Mouse (Mus musculus): Measurements from ENCODE around the gene Npas3. TPM values are rescaled to one million over a fixed set of nuclear protein-coding genes. Genes with fewer than 3 reads are reported as not detected.

Npas3 gene
- total and polyA plus RNA-seq, 2 experiments, result 0.04 TPM; not detected in 1

- WGBS, result 79% methylated on average over 3 of the region's 3 CpGs
- no peaks in the 10 kb centered on the region for H3K36me3 ChIP-seq (ENCODE audit: control insufficient read depth, insufficient read depth, low read length)
Observed at GRCm38 (mm10) chr12:53331800-53332199, 83.3 kb downstream of the Npas3 start.

GRCm38 (mm10) chr12:53333251-53333650, 84.8 kb downstream of the Npas3 start:
- H3K4me3 ChIP-seq (ENCODE audit: insufficient read depth, low read depth, low read length), result no peak overlapping the region
- 75% methylated on average over 2 of the region's 2 CpGs for WGBS

More at GRCm38 (mm10) chr12:53331800-53332199, 83.3 kb downstream of the Npas3 start:
- Histone ChIP-seq H3K9ac (ENCODE audit: low read depth, low read length) (no peak overlapping the region), H3K4me1 (ENCODE audit: control insufficient read depth, insufficient read depth, low read length) (no peaks in the 10 kb centered on the region), H3K4me3 (ENCODE audit: insufficient read depth, low read depth, low read length) (no peak overlapping the region), H3K27me3 (ENCODE audit: control insufficient read depth, insufficient read depth, low read length) (no peaks in the 10 kb centered on the region), H3K79me2 (ENCODE audit: control insufficient read depth, insufficient read depth, low read length) (no peaks in the 10 kb centered on the region), H3K27ac (replicated peaks; ENCODE audit: insufficient read depth, low read depth, low read length) (no peak overlapping the region)
- TF ChIP-seq CTCF (IDR thresholded peaks at IDR 0.05; ENCODE audit: low read depth, low read length), result no peak
- no peak for TF ChIP-seq POLR2A (IDR thresholded peaks at IDR 0.05; ENCODE audit: extremely low read depth, insufficient read depth, low read length)
- no peak for DNase-seq (ENCODE audit: extremely low read depth, low read depth, low spot score)

GRCm38 (mm10) chr12:53338349-53338948, 90.0 kb downstream of the Npas3 start:
- H3K9ac ChIP-seq (ENCODE audit: low read depth, low read length), result no peak overlapping the region
- no peak for DNase-seq (ENCODE audit: extremely low read depth, low read depth, low spot score)
- TF ChIP-seq CTCF (IDR thresholded peaks at IDR 0.05; ENCODE audit: low read depth, low read length) (no peak), POLR2A (IDR thresholded peaks at IDR 0.05; ENCODE audit: extremely low read depth, insufficient read depth, low read length) (no peak)
- H3K36me3 ChIP-seq (ENCODE audit: control insufficient read depth, insufficient read depth, low read length), result no peaks in the 10 kb centered on the region
- H3K4me1 ChIP-seq (ENCODE audit: control insufficient read depth, insufficient read depth, low read length), result no peaks in the 10 kb centered on the region
- no peaks in the 10 kb centered on the region for H3K79me2 ChIP-seq (ENCODE audit: control insufficient read depth, insufficient read depth, low read length)
- H3K4me3 ChIP-seq (ENCODE audit: insufficient read depth, low read depth, low read length), result no peak overlapping the region
- WGBS, result 71% methylated on average over 14 of the region's 14 CpGs
- H3K27me3 ChIP-seq (ENCODE audit: control insufficient read depth, insufficient read depth, low read length), result no peaks in the 10 kb centered on the region
- no peak overlapping the region for H3K27ac ChIP-seq (replicated peaks; ENCODE audit: insufficient read depth, low read depth, low read length)

More at GRCm38 (mm10) chr12:53333251-53333650, 84.8 kb downstream of the Npas3 start:
- Histone ChIP-seq H3K79me2 (ENCODE audit: control insufficient read depth, insufficient read depth, low read length) (no peaks in the 10 kb centered on the region), H3K36me3 (ENCODE audit: control insufficient read depth, insufficient read depth, low read length) (no peaks in the 10 kb centered on the region), H3K27me3 (ENCODE audit: control insufficient read depth, insufficient read depth, low read length) (no peaks in the 10 kb centered on the region), H3K4me1 (ENCODE audit: control insufficient read depth, insufficient read depth, low read length) (no peaks in the 10 kb centered on the region), H3K9ac (ENCODE audit: low read depth, low read length) (no peak overlapping the region), H3K27ac (replicated peaks; ENCODE audit: insufficient read depth, low read depth, low read length) (no peak overlapping the region)
- no peak for DNase-seq (ENCODE audit: extremely low read depth, low read depth, low spot score)
- no peak for TF ChIP-seq POLR2A (IDR thresholded peaks at IDR 0.05; ENCODE audit: extremely low read depth, insufficient read depth, low read length)

- no peak for DNase-seq (ENCODE audit: extremely low read depth, low read depth, low spot score)
- Histone ChIP-seq H3K79me2 (ENCODE audit: control insufficient read depth, insufficient read depth, low read length) (no peaks in the 10 kb centered on the region), H3K4me1 (ENCODE audit: control insufficient read depth, insufficient read depth, low read length) (no peaks in the 10 kb centered on the region), H3K4me3 (ENCODE audit: insufficient read depth, low read depth, low read length) (no peak overlapping the region), H3K27ac (replicated peaks; ENCODE audit: insufficient read depth, low read depth, low read length) (no peak overlapping the region), H3K9ac (ENCODE audit: low read depth, low read length) (no peak overlapping the region), H3K36me3 (ENCODE audit: control insufficient read depth, insufficient read depth, low read length) (no peaks in the 10 kb centered on the region), H3K27me3 (ENCODE audit: control insufficient read depth, insufficient read depth, low read length) (no peaks in the 10 kb centered on the region)
- 63% methylated on average over 9 of the region's 9 CpGs for WGBS
- TF ChIP-seq POLR2A (IDR thresholded peaks at IDR 0.05; ENCODE audit: extremely low read depth, insufficient read depth, low read length), result no peak
- TF ChIP-seq CTCF (IDR thresholded peaks at IDR 0.05; ENCODE audit: low read depth, low read length), result no peak
Observed at GRCm38 (mm10) chr12:53342741-53343140, 94.3 kb downstream of the Npas3 start.

- H3K4me1 ChIP-seq (ENCODE audit: control insufficient read depth, insufficient read depth, low read length), result no peaks in the 10 kb centered on the region
- 84% methylated on average over 7 of the region's 7 CpGs for WGBS
- no peaks in the 10 kb centered on the region for H3K36me3 ChIP-seq (ENCODE audit: control insufficient read depth, insufficient read depth, low read length)
- H3K27ac ChIP-seq (replicated peaks; ENCODE audit: insufficient read depth, low read depth, low read length), result no peak overlapping the region
- no peak overlapping the region for H3K9ac ChIP-seq (ENCODE audit: low read depth, low read length)
- no peak overlapping the region for H3K4me3 ChIP-seq (ENCODE audit: insufficient read depth, low read depth, low read length)
- no peaks in the 10 kb centered on the region for H3K79me2 ChIP-seq (ENCODE audit: control insufficient read depth, insufficient read depth, low read length)
- no peaks in the 10 kb centered on the region for H3K27me3 ChIP-seq (ENCODE audit: control insufficient read depth, insufficient read depth, low read length)
- DNase-seq (ENCODE audit: extremely low read depth, low read depth, low spot score), result no peak
- TF ChIP-seq POLR2A (IDR thresholded peaks at IDR 0.05; ENCODE audit: extremely low read depth, insufficient read depth, low read length) (no peak), CTCF (IDR thresholded peaks at IDR 0.05; ENCODE audit: low read depth, low read length) (no peak)
Observed at GRCm38 (mm10) chr12:53351860-53352259, 103.4 kb downstream of the Npas3 start.

GRCm38 (mm10) chr12:53365751-53366150, 117.3 kb downstream of the Npas3 start:
- H3K27ac ChIP-seq (replicated peaks; ENCODE audit: insufficient read depth, low read depth, low read length), result no peak overlapping the region
- no peak for DNase-seq (ENCODE audit: extremely low read depth, low read depth, low spot score)
- H3K9ac ChIP-seq (ENCODE audit: low read depth, low read length), result no peak overlapping the region
- H3K4me1 ChIP-seq (ENCODE audit: control insufficient read depth, insufficient read depth, low read length), result no peaks in the 10 kb centered on the region
- H3K36me3 ChIP-seq (ENCODE audit: control insufficient read depth, insufficient read depth, low read length), result no peaks in the 10 kb centered on the region
- no peaks in the 10 kb centered on the region for H3K79me2 ChIP-seq (ENCODE audit: control insufficient read depth, insufficient read depth, low read length)
- H3K27me3 ChIP-seq (ENCODE audit: control insufficient read depth, insufficient read depth, low read length), result no peaks in the 10 kb centered on the region
- TF ChIP-seq CTCF (IDR thresholded peaks at IDR 0.05; ENCODE audit: low read depth, low read length) (no peak), POLR2A (IDR thresholded peaks at IDR 0.05; ENCODE audit: extremely low read depth, insufficient read depth, low read length) (no peak)
- no peak overlapping the region for H3K4me3 ChIP-seq (ENCODE audit: insufficient read depth, low read depth, low read length)
- WGBS, result 87% methylated on average over 5 of the region's 5 CpGs
